Mouse (Mus musculus): ENCODE results near the gene Gpr141.
"Not testable (repeated sequence)": the region's sequence is repeated elsewhere in the genome, so short reads cannot be mapped to it uniquely, and the experiment has no call there.

The Gpr141 gene

GRCm38 (mm10) chr13:19824071-19824470 lies at the start of gene Gpr141:
Gene Gpr141, minus strand, starts transcription at chr13:19824257.
- DNase-seq (ENCODE audit: low spot score), result no peak

- DNase-seq (ENCODE audit: low spot score), result no peak
These were observed 40.2 kb upstream of the Gpr141 start for GRCm38 (mm10) chr13:19864241-19864640.

- DNase-seq (ENCODE audit: low spot score), result peak; percentile 16
These were observed 30.7 kb upstream of the Gpr141 start for GRCm38 (mm10) chr13:19854629-19855333.

GRCm38 (mm10) chr13:19854049-19854448 lies 30.0 kb upstream of the Gpr141 start:
- DNase-seq (ENCODE audit: low spot score), result no peak

- DNase-seq (ENCODE audit: low spot score), result no peak
These were observed 19.4 kb upstream of the Gpr141 start for GRCm38 (mm10) chr13:19843448-19843847.

GRCm38 (mm10) chr13:19842707-19843106 lies 18.6 kb upstream of the Gpr141 start:
- no peak for DNase-seq (ENCODE audit: low spot score)

GRCm38 (mm10) chr13:19841615-19842014 lies 17.6 kb upstream of the Gpr141 start:
- no peak for DNase-seq (ENCODE audit: low spot score)

GRCm38 (mm10) chr13:19840206-19840605 lies 16.1 kb upstream of the Gpr141 start:
- no peak for DNase-seq (ENCODE audit: low spot score)

GRCm38 (mm10) chr13:19830560-19830959 lies 6.5 kb upstream of the Gpr141 start:
- DNase-seq (ENCODE audit: low spot score), result peak; percentile 15

GRCm38 (mm10) chr13:19828095-19828494 lies 4.0 kb upstream of the Gpr141 start:
- peak; percentile 29 for DNase-seq (ENCODE audit: low spot score)

GRCm38 (mm10) chr13:19821639-19822038 lies 2.4 kb downstream of the Gpr141 start:
- DNase-seq (ENCODE audit: low spot score), result no peak

- no peak for DNase-seq (ENCODE audit: low spot score)
These were observed 4.1 kb downstream of the Gpr141 start for GRCm38 (mm10) chr13:19819926-19820325.

- no peak for DNase-seq (ENCODE audit: low spot score)
These were observed 4.8 kb downstream of the Gpr141 start for GRCm38 (mm10) chr13:19819243-19819642.

GRCm38 (mm10) chr13:19794942-19795341 lies 29.1 kb downstream of the Gpr141 start:
- no peak for DNase-seq (ENCODE audit: low spot score)

- peak; percentile 46 for DNase-seq (ENCODE audit: low spot score)
These were observed 29.6 kb downstream of the Gpr141 start for GRCm38 (mm10) chr13:19794486-19794885.

GRCm38 (mm10) chr13:19793761-19794160 lies 30.3 kb downstream of the Gpr141 start:
- peak; percentile 5 for DNase-seq (ENCODE audit: low spot score)

- DNase-seq (ENCODE audit: low spot score), result not testable (repeated sequence)
These were observed 36.1 kb downstream of the Gpr141 start for GRCm38 (mm10) chr13:19787946-19788345.

GRCm38 (mm10) chr13:19770163-19770562 lies 53.9 kb downstream of the Gpr141 start:
- DNase-seq (ENCODE audit: low spot score), result no peak

GRCm38 (mm10) chr13:19767202-19767601 lies 56.9 kb downstream of the Gpr141 start:
- peak; percentile 14 for DNase-seq (ENCODE audit: low spot score)

- no peak for DNase-seq (ENCODE audit: low spot score)
These were observed 59.8 kb downstream of the Gpr141 start for GRCm38 (mm10) chr13:19764276-19764675.

GRCm38 (mm10) chr13:19763211-19763610 lies 60.8 kb downstream of the Gpr141 start:
- DNase-seq (ENCODE audit: low spot score), result no peak

- no peak for DNase-seq (ENCODE audit: low spot score)
These were observed 78.3 kb downstream of the Gpr141 start for GRCm38 (mm10) chr13:19745741-19746140.

- DNase-seq (ENCODE audit: low spot score), result peak; percentile 31
These were observed 79.5 kb downstream of the Gpr141 start for GRCm38 (mm10) chr13:19744536-19744935.

GRCm38 (mm10) chr13:19734597-19734996 lies 89.5 kb downstream of the Gpr141 start:
- no peak for DNase-seq (ENCODE audit: low spot score)

Measured in lung, postnatal 25 days (tissue).